Mouse (Mus musculus): ENCODE measurements around the gene Slc10a6. TPM values are rescaled to one million over a fixed set of nuclear protein-coding genes. Genes with fewer than 3 reads are reported as not detected.

The Slc10a6 gene
- total and polyA plus RNA-seq, 2 experiments = 0.06 to 0.37 TPM

GRCm38 (mm10) chr5:103671858-103672257 is 42.7 kb upstream of the Slc10a6 start:
- H3K79me2 ChIP-seq (ENCODE audit: control insufficient read depth, insufficient read depth, low read length) = no peaks in the 10 kb centered on the region
- H3K9ac ChIP-seq (ENCODE audit: low read depth, low read length) = no peak overlapping the region
- TF ChIP-seq POLR2A (IDR thresholded peaks at IDR 0.05; ENCODE audit: extremely low read depth, insufficient read depth, low read length) (no peak), CTCF (IDR thresholded peaks at IDR 0.05; ENCODE audit: low read depth, low read length) (no peak)
- H3K27me3 ChIP-seq (ENCODE audit: control insufficient read depth, insufficient read depth, low read length) = no peaks in the 10 kb centered on the region; the same call in 1 of the 2 replicates
- no peak overlapping the region for H3K4me3 ChIP-seq (ENCODE audit: insufficient read depth, low read depth, low read length)
- 55% methylated on average over 3 of the region's 3 CpGs for WGBS
- H3K27ac ChIP-seq (replicated peaks; ENCODE audit: insufficient read depth, low read depth, low read length) = no peak overlapping the region
- H3K4me1 ChIP-seq (ENCODE audit: control insufficient read depth, insufficient read depth, low read length) = no peaks in the 10 kb centered on the region
- H3K36me3 ChIP-seq (ENCODE audit: control insufficient read depth, insufficient read depth, low read length) = no peaks in the 10 kb centered on the region
- DNase-seq (ENCODE audit: extremely low read depth, low read depth, low spot score) = no peak

- H3K79me2 ChIP-seq (ENCODE audit: control insufficient read depth, insufficient read depth, low read length) = no peaks in the 10 kb centered on the region
- no peak overlapping the region for H3K27ac ChIP-seq (replicated peaks; ENCODE audit: insufficient read depth, low read depth, low read length)
- TF ChIP-seq CTCF (IDR thresholded peaks at IDR 0.05; ENCODE audit: low read depth, low read length) (no peak), POLR2A (IDR thresholded peaks at IDR 0.05; ENCODE audit: extremely low read depth, insufficient read depth, low read length) (no peak)
- WGBS = 71% methylated on average over 2 of the region's 2 CpGs
- H3K4me3 ChIP-seq (ENCODE audit: insufficient read depth, low read depth, low read length) = no peak overlapping the region
- H3K4me1 ChIP-seq (ENCODE audit: control insufficient read depth, insufficient read depth, low read length) = no peaks in the 10 kb centered on the region
- no peak overlapping the region for H3K9ac ChIP-seq (ENCODE audit: low read depth, low read length)
- DNase-seq (ENCODE audit: extremely low read depth, low read depth, low spot score) = no peak
- H3K36me3 ChIP-seq (ENCODE audit: control insufficient read depth, insufficient read depth, low read length) = no peaks in the 10 kb centered on the region
- no peaks in the 10 kb centered on the region; the same call in 1 of the 2 replicates for H3K27me3 ChIP-seq (ENCODE audit: control insufficient read depth, insufficient read depth, low read length)
Measured at GRCm38 (mm10) chr5:103665876-103666275, 36.7 kb upstream of the Slc10a6 start.

GRCm38 (mm10) chr5:103664932-103665331 is 35.7 kb upstream of the Slc10a6 start:
- no peaks in the 10 kb centered on the region for H3K79me2 ChIP-seq (ENCODE audit: control insufficient read depth, insufficient read depth, low read length)
- 80% methylated on average over 9 of the region's 9 CpGs for WGBS
- no peak overlapping the region for H3K9ac ChIP-seq (ENCODE audit: low read depth, low read length)
- no peak overlapping the region for H3K4me3 ChIP-seq (ENCODE audit: insufficient read depth, low read depth, low read length)
- H3K36me3 ChIP-seq (ENCODE audit: control insufficient read depth, insufficient read depth, low read length) = no peaks in the 10 kb centered on the region
- H3K4me1 ChIP-seq (ENCODE audit: control insufficient read depth, insufficient read depth, low read length) = no peaks in the 10 kb centered on the region
- TF ChIP-seq POLR2A (IDR thresholded peaks at IDR 0.05; ENCODE audit: extremely low read depth, insufficient read depth, low read length) = no peak
- no peak for DNase-seq (ENCODE audit: extremely low read depth, low read depth, low spot score)
- H3K27me3 ChIP-seq (ENCODE audit: control insufficient read depth, insufficient read depth, low read length) = no peaks in the 10 kb centered on the region
- H3K27ac ChIP-seq (replicated peaks; ENCODE audit: insufficient read depth, low read depth, low read length) = no peak overlapping the region

- Histone ChIP-seq H3K4me1 (ENCODE audit: control insufficient read depth, insufficient read depth, low read length) (peaks cover 3% of the 10 kb centered on the region; the same call in 1 of the 2 replicates), H3K27ac (replicated peaks; ENCODE audit: insufficient read depth, low read depth, low read length) (no peak overlapping the region), H3K9ac (ENCODE audit: low read depth, low read length) (no peak overlapping the region), H3K36me3 (ENCODE audit: control insufficient read depth, insufficient read depth, low read length) (no peaks in the 10 kb centered on the region), H3K27me3 (ENCODE audit: control insufficient read depth, insufficient read depth, low read length) (0 out of 2 replicates have a peak, but pooled peaks cover 2% of the 10 kb centered on the region), H3K4me3 (ENCODE audit: insufficient read depth, low read depth, low read length) (no peak overlapping the region), H3K79me2 (ENCODE audit: control insufficient read depth, insufficient read depth, low read length) (no peaks in the 10 kb centered on the region)
- DNase-seq (ENCODE audit: extremely low read depth, low read depth, low spot score) = peak; percentile 49
- WGBS = 16% methylated on average over 3 of the region's 3 CpGs
- TF ChIP-seq POLR2A (IDR thresholded peaks at IDR 0.05; ENCODE audit: extremely low read depth, insufficient read depth, low read length) (no peak), CTCF (IDR thresholded peaks at IDR 0.05; ENCODE audit: low read depth, low read length) (peak; percentile 35)
Measured at GRCm38 (mm10) chr5:103659571-103659970, 30.4 kb upstream of the Slc10a6 start.

GRCm38 (mm10) chr5:103658921-103659320 is 29.7 kb upstream of the Slc10a6 start:
- Histone ChIP-seq H3K4me1 (ENCODE audit: control insufficient read depth, insufficient read depth, low read length) (peaks cover 3% of the 10 kb centered on the region; the same call in 1 of the 2 replicates), H3K36me3 (ENCODE audit: control insufficient read depth, insufficient read depth, low read length) (no peaks in the 10 kb centered on the region), H3K9ac (ENCODE audit: low read depth, low read length) (no peak overlapping the region), H3K27me3 (ENCODE audit: control insufficient read depth, insufficient read depth, low read length) (0 out of 2 replicates have a peak, but pooled peaks cover 2% of the 10 kb centered on the region), H3K4me3 (ENCODE audit: insufficient read depth, low read depth, low read length) (no peak overlapping the region), H3K79me2 (ENCODE audit: control insufficient read depth, insufficient read depth, low read length) (no peaks in the 10 kb centered on the region), H3K27ac (replicated peaks; ENCODE audit: insufficient read depth, low read depth, low read length) (no peak overlapping the region)
- DNase-seq (ENCODE audit: extremely low read depth, low read depth, low spot score) = no peak
- TF ChIP-seq POLR2A (IDR thresholded peaks at IDR 0.05; ENCODE audit: extremely low read depth, insufficient read depth, low read length) = no peak
- no peak for TF ChIP-seq CTCF (IDR thresholded peaks at IDR 0.05; ENCODE audit: low read depth, low read length)
- 59% methylated on average over 5 of the region's 5 CpGs for WGBS

- Histone ChIP-seq H3K4me3 (ENCODE audit: insufficient read depth, low read depth, low read length) (peak within 1 kb of the TSS; percentile 72), H3K36me3 (ENCODE audit: control insufficient read depth, insufficient read depth, low read length) (no peaks in the 10 kb centered on the region), H3K9ac (ENCODE audit: low read depth, low read length) (peak within 1 kb of the TSS; percentile 72), H3K4me1 (ENCODE audit: control insufficient read depth, insufficient read depth, low read length) (peaks cover 3% of the 10 kb centered on the region; the same call in 1 of the 2 replicates), H3K79me2 (ENCODE audit: control insufficient read depth, insufficient read depth, low read length) (no peaks in the 10 kb centered on the region), H3K27ac (replicated peaks; ENCODE audit: insufficient read depth, low read depth, low read length) (no peak within 1 kb of the TSS), H3K27me3 (ENCODE audit: control insufficient read depth, insufficient read depth, low read length) (0 out of 2 replicates have a peak, but pooled peaks cover 2% of the 10 kb centered on the region)
- 3% methylated on average over 55 of the region's 56 CpGs for WGBS
- DNase-seq (ENCODE audit: extremely low read depth, low read depth, low spot score) = peak; percentile 13
- TF ChIP-seq POLR2A (IDR thresholded peaks at IDR 0.05; ENCODE audit: extremely low read depth, insufficient read depth, low read length) (no peak), CTCF (IDR thresholded peaks at IDR 0.05; ENCODE audit: low read depth, low read length) (peak; percentile 79)
Measured at GRCm38 (mm10) chr5:103655346-103656118, 26.3 kb upstream of the Slc10a6 start, which contains the start of gene 1700016H13Rik. TSS of gene 1700016H13Rik (minus strand) at chr5:103656010.

Data from liver, adult 2 months (tissue).